Mouse (Mus musculus) lung, postnatal 10 days (tissue): Measurements from ENCODE around the gene Hcfc1.

Experiments
- DNase-seq: peaks from one replicate; pipeline ENCODE4 v3.0.0; 2021

The Hcfc1 gene

DNA sequence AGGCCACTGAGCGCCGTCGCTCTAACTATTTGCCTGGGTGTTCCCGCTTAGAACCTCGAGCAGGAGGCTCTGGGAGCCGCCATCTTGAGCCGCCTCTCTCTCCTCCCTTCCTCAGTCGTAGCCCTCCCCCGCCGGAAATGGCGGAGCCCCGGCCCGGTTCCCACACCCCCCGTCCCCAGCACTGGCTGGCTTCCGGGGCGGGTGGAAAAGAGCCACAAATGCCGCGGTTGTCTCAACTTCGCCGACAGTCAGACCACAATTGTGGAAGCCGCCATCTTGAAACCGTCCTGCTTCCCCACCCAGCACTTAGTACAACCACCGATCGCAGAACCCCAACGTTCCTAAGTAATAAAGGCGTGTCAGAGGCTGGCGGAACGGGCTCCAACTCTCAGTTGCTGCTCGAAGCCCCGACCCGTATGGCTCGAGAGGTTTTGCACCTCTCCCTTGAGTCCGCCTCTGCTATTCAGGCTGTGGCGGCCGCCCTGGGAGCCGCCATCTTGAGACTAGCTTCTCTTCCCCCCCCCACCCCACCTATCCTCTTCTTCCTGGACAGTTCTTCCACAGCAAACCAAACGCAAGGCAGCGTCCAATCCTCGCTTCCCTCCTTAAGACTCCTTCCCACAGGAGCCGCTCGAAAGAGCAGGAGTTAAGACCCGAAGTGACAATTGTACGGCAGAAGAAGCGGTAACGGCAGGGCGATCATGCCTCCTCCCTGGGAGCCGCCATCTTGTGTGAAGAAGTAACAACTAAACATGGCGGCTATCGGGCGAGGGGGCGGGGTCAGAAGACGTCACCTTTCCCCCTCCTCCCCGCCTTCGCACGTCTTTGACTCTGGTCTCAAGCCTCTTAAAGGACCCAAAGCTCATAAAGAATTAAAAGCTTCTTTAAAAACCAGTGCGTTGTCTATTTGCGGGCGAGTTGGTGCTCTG, at the start of gene Hcfc1:
Gene Hcfc1 (minus strand): TSS at position 110 of the 929 bp plus-strand sequence.
- peak; percentile 93 for DNase-seq

DNA sequence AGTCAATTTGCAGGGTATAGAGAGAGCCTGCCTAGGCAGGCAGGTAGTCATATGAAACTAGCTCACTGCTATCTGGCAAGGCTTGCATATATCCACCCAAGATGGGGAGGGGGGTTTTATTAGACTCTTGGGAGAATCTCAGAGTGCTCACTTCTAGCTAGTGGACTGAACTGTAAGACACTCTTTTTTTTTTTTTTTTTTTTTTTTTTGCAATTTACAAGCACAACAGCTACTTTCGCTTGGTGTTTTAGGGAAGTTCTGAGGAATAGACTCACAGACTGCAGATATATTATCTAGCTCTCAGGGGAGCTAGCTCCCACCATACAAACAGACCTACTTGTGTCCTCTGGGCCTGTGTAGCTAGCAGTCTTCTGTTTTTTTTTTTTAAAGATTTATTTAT, 48.4 kb upstream of the Hcfc1 start:
- no peak for DNase-seq

DNA sequence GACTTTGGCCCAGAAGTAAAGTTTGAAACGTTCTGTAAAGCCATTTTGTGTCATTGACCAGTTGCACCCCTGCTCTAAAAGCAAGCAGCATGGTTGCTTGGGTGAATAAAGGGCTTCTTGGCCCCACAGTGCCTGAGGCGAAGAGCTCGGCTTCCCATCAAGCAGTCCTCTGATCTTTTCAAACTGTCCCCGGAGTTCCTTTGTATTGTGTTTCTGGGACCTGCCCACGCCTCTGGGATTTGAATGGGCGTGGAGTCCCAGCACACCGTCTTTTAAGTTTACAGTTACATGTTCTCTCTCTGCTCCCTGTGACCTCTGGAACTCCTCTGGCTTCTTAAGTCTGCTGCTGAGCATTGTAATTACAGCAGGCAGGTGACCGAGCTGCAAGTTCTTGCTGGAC, 41.9 kb upstream of the Hcfc1 start:
- DNase-seq = no peak

DNA sequence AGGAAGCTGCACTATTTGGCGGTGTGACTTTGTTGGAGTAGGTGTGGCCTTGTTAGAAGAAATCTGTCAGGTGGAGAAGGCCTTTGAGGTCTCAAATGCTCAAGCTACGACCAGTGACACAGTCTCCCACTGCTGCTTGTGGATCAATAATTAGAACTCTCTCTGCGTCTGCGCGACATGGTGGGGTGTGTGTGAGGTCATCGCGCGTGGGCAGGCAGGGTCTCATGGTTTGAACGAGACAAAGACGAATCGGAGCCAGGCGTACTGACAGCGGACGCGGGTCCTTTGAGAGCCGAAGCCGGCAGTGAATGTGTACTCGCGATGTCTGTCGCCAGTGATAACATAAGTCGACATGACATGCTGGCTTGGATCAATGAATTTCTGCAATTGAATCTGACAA, 40.2 kb upstream of the Hcfc1 start:
- DNase-seq = no peak

DNA sequence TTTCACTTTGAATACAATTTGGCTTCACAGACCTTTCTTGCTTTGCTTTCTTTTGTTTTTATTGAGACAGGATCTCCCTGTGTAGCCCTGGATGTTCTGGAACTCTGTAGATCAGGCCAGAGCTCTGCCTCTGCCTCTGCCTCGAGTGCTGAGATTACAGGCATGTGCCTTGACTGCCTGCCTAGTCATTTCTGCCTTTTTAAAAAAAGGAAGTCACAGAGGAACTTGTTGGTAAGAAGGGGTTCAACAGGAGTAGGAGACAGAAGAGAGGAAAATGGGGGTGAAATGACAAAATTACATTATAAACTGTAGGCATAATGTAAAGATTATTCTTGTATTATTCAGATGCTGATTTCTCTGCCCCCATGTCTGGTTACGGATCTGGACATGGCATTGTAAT, 37.5 kb upstream of the Hcfc1 start:
- no peak for DNase-seq

DNA sequence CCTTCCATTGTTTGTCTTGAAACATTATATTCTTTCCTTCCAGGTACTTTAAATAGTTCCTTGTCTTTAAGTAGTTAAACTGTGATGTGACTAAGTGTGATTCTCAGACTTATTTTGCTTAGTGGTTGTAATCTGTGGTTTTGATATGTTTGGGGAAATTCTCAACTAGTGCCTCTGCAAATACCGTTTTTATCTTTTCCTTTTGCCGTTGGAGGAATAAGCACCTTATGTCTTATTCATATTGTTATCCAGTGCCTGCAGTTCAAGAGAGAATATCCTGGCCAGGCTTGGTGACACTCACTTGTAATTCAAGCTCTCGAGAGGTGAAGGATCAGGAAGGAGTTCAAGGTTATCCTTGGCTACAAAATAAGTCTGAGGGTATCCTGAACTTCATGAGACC, 34.9 kb upstream of the Hcfc1 start:
- no peak for DNase-seq

DNA sequence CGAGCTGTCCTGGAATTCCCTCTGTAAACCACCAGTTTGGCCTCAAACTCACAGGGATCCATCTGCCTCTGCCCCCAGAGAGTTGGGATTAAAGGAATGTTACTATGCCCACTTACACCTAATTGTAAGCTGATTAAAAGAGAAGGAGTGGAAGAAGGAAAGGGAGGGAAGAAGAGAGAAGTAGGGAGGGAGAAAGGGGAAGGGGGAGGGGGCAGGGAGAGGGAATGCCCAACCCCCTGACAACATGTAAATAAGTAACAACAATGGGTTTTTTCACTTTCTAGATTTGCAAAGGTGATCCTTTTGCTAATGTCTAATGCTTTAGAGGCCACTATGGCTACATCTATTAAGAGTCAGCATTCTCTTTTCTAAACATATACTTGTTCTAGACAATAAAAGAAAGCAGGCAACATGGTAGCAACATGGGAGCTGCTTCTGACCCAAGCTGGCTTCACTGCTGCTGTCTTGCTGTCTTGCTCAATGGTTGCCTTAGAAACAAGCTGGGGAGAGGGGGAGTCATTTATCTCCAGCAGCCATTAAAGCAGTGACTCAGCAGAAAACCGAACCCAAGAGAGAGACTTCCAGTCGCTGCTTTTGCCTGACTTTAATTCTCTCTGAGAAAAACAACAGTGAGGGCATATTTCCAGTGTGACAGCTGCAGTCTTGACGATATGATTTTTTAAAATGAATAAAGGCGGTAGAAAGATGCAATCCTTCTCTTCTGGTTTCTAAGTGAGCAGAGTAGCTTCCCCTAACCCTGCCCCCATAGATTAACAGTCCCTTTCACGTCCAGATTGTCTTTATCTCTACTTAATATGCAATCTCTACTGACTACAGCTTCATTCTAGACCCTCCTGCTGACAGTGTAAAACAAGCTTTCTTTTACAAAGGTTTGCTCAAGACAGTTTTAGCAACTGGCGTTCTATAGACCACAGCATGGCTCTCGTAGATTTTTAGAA, 33.0 kb upstream of the Hcfc1 start:
- DNase-seq = peak; percentile 51

DNA sequence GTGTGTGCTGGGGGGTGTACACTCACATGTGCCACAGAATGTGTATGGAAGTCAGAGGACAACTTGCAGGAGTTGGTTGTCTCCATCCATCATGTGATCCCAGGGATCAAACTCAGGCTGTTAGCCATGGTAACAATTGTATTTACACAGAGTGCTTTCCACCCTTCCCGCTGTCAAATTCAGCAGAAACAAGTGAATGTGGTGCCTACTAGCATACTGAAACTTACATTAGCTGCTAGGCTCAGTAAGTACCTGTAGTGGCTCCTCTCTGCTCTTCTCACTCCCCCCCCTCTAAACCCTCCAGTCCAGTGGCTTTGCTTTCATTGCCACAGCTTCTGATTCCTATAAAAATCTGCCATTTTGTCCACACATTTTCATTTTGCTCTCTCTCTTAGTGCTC, 11.6 kb upstream of the Hcfc1 start:
- DNase-seq = no peak

DNA sequence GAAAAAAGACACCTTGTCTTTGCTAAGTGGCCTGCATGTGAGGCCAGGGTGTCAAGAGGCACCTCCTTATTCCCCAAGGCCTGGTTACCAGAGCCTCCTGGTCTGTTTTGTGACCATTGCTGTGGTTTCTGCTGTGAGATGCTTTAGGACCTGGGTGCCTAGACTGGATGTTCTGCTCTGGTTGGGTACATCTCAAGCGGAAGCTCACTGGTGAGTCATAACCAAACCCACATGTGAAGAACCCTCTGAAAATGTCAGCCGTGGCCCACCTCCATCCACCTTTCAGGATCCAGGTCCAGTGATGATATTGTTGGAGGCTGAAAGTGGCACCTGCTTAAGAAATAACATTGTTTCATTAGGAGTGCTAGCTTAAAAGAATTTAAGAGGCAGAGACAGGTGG, 10.1 kb upstream of the Hcfc1 start:
- no peak for DNase-seq

DNA sequence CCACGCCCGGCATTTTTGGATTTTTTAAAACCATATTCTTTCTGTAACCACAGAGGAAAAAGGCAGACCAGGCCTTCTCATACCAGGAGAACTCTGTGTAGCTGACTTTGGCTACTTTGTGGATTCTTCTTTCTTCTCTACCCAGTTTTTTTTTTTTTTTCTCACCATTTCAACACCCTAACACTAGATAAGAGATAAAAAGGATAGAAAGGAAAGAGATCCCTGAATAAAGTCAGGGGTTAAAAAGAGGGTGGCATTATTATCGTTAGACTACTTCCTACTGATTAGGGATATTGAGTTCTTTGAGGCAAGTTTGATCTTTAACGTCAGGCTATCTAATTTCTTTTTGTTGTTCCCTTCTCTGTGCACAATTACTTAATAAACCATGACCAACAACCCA, 6.6 kb upstream of the Hcfc1 start:
- DNase-seq = no peak

DNA sequence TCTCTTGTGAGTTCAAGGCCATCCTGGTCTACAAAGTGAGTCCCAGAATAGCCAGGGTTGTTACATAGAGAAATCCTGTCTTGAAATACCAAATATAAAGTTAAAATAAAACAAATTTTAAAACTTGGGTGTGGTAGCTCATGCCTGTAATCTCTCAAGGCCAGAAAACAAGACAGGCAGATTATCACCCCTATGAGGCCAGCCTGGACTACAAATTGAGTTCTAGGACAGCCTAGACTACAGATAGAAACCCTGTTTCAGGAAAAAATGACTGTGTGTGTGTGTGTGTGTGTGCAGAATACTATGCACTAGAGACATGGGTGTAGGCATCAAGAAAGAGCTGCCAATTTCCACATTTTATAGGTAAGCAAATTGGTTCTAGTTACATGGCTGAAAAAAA, 4.6 kb upstream of the Hcfc1 start:
- DNase-seq = no peak

DNA sequence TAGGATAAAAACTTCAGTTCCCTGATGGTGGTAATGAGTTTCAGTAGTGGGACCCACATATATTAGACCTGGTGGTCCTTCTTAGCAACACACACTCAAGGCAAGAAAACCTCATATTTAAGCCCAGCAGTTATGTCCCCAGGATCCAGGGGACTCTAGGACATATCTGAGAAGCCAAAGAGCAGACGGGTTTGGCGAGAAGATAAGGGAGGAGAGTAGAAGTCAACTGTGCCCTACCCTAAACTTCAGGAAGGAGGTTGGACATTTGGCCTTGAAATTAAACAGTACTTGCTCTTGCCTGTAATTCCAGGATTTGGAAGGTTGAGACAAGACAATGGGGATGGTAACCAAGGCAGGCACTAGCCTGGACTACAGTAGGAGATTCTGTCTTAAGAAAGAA, 3.6 kb upstream of the Hcfc1 start:
- DNase-seq = no peak

DNA sequence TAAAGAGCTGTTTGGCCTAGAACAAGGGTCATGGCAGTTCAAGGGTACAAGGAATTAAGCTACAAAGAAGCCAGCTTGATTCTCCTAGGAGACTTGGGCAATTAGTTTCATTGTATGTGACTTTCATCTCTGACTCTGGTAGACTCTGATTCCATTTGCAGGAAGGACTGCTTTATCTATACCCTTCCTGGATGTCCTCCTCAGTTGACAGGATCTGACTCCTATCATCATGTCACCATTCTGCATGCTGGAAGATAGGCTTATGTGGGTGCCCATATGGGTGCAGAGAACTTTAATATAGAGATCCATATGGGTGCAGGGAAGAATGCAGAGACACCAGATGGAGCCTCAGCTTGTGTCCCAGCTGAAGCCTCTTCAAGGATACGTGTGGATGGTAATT, 3.0 kb upstream of the Hcfc1 start:
- no peak for DNase-seq

DNA sequence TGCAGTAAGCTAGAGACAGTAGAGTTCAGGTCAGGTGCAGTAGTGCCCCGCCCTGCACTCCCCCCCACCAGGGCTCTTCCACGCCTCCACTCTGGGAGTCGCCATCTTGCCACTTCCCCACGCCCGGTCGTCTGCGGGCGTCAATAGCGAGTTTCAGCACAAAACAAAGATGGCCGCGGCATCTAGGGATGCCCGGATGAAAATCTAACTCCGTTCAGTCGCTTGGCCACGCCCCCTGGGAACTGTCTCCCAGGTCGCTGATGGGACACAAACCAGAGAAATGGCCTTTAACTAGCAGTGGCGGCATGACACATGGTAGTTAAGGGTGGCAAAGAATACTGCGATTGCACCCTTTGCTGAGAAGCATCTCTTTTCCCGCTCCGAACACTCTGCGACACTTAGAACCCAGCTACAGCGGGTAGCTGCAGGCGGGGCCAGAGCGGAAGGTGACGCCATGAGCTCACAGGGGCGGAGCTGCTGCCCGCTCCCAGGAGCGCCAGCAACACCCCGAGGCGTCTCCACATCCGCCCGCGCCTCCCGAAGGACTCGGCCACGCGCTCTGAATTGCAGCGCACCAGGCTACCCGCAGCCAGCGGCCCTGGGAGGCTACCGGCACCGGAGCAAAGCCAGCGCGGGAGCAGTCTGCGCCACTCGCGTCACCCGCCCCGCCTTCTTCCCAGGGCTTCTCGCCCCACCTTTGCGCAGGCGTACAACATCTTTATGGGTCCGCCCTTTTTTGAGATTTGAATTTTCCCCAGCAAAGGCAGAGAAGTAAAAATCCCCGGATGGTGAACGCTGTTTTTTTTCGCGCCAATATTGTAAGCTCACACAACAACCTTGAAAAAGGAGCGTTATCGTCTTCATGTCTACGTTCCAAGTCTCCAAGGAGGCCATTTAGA, 1.3 kb upstream of the Hcfc1 start:
- DNase-seq = peak; percentile 93

DNA sequence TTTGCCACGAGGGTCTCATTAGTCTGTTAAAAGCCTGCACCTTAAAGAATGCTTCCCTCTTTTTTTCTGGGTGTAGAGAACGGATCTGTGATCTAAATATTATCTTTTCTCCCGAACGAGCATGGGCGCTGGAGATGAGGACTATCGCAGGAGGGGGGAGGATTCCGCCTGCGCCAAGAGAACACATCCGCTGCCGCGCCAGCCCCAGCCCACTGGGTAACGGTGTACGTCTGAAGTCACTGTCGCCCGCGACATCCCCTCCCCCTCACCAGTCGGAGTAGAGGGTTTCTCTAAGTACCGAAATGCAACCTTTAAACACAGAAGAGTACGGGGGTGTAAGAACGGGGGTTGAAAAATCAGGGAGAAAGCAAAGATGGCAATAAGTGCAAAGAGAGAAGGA, 850 bp downstream of the Hcfc1 start:
- peak; percentile 58 for DNase-seq

DNA sequence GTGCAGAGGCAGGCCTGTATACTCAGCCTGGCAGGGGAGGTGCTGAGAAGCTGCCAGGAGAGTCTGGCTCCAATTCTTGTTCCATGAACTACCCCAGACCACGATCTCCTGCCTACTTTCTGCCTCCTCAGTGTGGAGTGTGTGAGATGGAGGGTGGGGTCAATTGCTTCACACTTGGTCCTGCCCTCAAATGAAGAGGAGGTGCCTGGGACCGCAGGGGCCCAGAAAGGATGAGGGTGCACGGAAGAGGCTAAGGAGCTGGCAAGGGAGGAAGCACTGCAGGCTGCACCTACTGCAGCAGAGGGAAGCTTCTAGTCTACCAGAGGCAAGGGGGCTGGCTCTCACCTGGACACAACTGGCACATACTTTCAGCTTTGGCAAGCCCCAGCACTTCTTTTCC, 1.8 kb downstream of the Hcfc1 start:
- peak; percentile 41 for DNase-seq

DNA sequence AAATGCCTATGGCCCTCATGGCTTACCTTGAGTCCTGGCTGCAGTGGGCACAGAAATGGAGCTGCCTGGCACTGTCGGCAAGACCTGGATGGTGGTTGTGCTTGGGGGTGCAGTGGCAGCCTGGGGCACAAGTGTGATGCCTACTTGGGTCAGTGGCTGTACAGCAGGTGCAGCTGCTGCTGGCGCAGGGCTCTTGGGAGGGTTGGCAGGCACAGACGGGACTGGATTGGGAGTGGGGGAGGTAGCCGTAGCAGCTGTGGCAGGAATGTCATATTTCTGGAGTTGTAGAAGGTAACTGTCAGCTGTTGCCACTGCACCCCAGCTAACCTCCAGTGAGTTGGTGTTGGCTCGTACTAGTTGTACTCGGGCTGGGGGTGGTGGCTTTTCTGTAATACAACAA, 11.2 kb downstream of the Hcfc1 start:
- no peak for DNase-seq

DNA sequence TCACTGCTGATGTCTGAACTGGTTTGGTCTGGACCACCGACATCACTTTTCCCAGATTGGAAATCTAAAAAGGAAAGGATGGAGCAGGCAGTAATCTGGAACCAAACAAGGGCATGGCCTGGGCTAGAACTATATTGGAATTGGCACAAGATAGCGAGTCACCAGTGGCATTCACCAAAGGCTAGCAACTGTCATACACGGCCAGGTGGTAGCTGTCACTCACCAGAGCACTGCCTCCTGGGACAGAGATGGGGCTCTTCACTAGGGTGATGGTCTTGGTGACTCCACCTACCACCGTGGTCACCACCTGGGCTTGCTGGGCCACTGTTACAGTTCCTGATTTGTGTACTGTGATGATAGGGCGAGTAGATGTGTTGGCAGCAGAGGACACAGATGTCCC, 13.6 kb downstream of the Hcfc1 start:
- no peak for DNase-seq

DNA sequence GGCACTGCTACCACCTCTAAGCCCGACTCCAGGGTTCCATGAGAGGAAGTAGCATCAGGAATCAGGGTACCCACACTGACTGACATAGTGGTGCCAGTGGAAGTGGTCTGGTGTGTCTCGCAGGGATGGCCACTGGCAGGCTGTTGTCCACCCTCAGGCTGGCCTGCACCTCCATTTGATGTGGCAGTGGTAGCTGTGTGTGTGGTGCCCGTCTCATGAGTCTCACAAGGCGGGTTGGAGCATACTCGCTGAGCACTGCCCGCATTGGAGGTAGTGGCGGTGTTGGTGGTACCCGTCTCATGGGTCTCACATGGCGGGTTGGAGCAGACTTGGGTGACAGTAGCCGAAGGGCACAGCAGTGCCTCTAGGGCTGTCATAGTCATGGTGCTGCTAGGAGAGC, 16.8 kb downstream of the Hcfc1 start:
- DNase-seq = no peak

DNA sequence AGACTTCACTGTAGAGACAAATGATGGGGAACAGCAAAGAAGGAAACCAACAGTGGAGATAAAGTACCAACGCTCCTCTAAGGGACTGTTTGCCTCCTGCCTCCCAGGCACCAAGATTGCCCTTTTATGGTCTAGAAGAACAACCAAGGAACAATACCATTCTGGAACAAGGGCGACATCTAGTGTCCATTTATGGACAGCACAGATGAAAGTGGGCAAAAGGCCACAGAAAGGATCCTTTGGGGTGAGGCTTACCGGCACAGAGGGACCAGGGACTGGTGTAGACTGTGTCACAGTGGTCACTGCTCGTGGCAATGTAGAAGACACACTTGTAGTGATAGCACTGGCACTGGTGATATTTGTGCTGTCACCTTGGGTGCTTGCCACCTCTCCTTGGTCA, 17.5 kb downstream of the Hcfc1 start:
- DNase-seq = peak; percentile 75

DNA sequence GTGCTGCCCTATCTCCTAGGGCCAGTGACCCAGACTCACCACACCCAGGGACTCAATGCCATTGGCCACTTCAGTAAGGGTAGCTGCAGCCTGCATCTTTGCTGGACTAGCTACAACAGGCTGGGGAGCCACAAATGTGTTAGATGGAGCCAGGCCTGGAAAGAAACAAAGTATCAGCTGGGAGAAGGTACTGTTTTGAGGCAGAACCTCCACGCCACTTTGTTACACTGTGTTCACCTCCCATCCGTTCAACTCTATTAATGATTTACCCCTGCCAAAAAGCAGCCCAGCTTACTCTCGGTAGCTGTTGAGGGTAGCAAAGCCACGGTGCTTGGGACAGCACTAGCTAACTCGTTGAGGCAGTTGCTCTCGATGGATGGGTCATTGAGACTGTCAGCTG, 19.3 kb downstream of the Hcfc1 start:
- DNase-seq = no peak

DNA sequence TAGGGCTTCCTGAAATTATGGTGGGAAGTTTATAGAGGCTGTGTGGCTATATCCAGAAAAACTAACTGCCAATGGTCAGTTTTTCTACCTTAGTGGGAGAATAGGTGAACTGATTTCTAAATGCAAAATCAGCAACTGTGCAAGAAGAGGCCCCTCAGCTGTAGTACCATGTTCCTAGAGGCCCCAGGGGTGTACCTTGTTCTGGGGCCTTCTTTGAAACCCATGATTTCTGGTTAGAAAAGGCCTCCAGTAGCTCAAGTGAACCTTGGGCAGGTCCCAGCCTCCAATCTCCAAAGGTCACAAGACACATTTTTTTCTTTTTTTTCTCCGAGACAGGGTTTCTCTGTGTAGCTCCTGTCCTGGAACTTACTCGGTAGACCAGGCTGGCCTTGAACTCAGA, 23.9 kb downstream of the Hcfc1 start:
- no peak for DNase-seq

DNA sequence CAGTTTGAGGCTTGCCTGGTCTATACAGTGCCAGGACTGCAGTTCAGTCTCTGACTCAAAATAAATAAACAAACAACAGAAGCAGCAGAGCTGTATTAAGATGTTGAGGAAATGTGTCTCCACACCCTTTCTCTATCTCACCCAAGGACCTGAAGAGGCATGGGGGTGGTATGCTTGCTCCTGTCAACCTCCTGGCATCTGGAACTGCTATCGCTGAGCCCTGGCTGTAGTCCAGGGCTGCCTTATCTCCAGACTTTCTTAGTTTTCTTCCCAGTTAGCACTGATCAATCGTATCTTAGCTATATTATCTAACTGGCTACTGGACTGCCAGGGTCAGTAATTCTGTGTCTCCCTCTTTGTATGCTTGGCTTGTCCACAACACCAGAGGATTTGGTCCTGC, 24.3 kb downstream of the Hcfc1 start:
- DNase-seq = no peak
